Mouse (Mus musculus): ENCODE data around the gene Krt72. TPM values are rescaled to one million over a fixed set of nuclear protein-coding genes. Genes with fewer than 3 reads are reported as not detected.

Gene Krt72
- polyA plus RNA-seq (2014; fragmentation: Nextera tagmentation; extraction: Ambion mirVana): not detected in 2 replicates

- H3K4me3 ChIP-seq (ENCODE audit: low read depth, low read length): no peak within 1 kb of the TSS
- no peaks in the 10 kb centered on the region for H3K36me3 ChIP-seq (replicated peaks; ENCODE audit: control insufficient read depth, insufficient read depth, low read depth, low read length)
- H3K4me1 ChIP-seq (ENCODE audit: control insufficient read depth, insufficient read depth, low read length): no peaks in the 10 kb centered on the region; the same call in 1 of the 2 replicates
- 95% methylated on average over 18 of the region's 18 CpGs for WGBS
- ATAC-seq (replicated peaks; ENCODE audit: insufficient number of reproducible peaks, low FRiP score, low TSS enrichment, low read depth): no peak
- H3K27me3 ChIP-seq (ENCODE audit: control insufficient read depth, insufficient read depth, low read length): no peaks in the 10 kb centered on the region
- H3K9me3 ChIP-seq (replicated peaks; ENCODE audit: control insufficient read depth, low read length): no peaks in the 10 kb centered on the region
- no peak within 1 kb of the TSS for H3K27ac ChIP-seq (replicated peaks; ENCODE audit: low read depth, low read length)
- no peak within 1 kb of the TSS for H3K9ac ChIP-seq (replicated peaks; ENCODE audit: low read length)
- no peak within 1 kb of the TSS for H3K4me2 ChIP-seq (ENCODE audit: low read depth, low read length)
- no peak for DNase-seq (ENCODE audit: low spot score)
Measured at GRCm38 (mm10) chr15:101786360-101786759, at the start of gene Krt72. Gene Krt72, minus strand, starts transcription at chr15:101786460.

GRCm38 (mm10) chr15:101834784-101835328 is 48.6 kb upstream of the Krt72 start:
- Histone ChIP-seq H3K4me3 (ENCODE audit: low read depth, low read length) (no peak overlapping the region), H3K4me1 (ENCODE audit: control insufficient read depth, insufficient read depth, low read length) (no peaks in the 10 kb centered on the region), H3K9me3 (replicated peaks; ENCODE audit: control insufficient read depth, low read length) (no peaks in the 10 kb centered on the region), H3K27me3 (ENCODE audit: control insufficient read depth, insufficient read depth, low read length) (no peaks in the 10 kb centered on the region), H3K36me3 (replicated peaks; ENCODE audit: control insufficient read depth, insufficient read depth, low read depth, low read length) (no peaks in the 10 kb centered on the region), H3K27ac (replicated peaks; ENCODE audit: low read depth, low read length) (no peak overlapping the region), H3K9ac (replicated peaks; ENCODE audit: low read length) (no peak overlapping the region), H3K4me2 (ENCODE audit: low read depth, low read length) (no peak overlapping the region)
- 64% methylated on average over 5 of the region's 5 CpGs for WGBS
- ATAC-seq (replicated peaks; ENCODE audit: insufficient number of reproducible peaks, low FRiP score, low TSS enrichment, low read depth) (no peak), DNase-seq (ENCODE audit: low spot score) (no peak)

- Histone ChIP-seq H3K4me2 (ENCODE audit: low read depth, low read length) (no peak overlapping the region), H3K27ac (replicated peaks; ENCODE audit: low read depth, low read length) (no peak overlapping the region), H3K4me1 (ENCODE audit: control insufficient read depth, insufficient read depth, low read length) (no peaks in the 10 kb centered on the region), H3K9me3 (replicated peaks; ENCODE audit: control insufficient read depth, low read length) (no peaks in the 10 kb centered on the region), H3K36me3 (replicated peaks; ENCODE audit: control insufficient read depth, insufficient read depth, low read depth, low read length) (no peaks in the 10 kb centered on the region), H3K4me3 (ENCODE audit: low read depth, low read length) (no peak overlapping the region), H3K27me3 (ENCODE audit: control insufficient read depth, insufficient read depth, low read length) (no peaks in the 10 kb centered on the region), H3K9ac (replicated peaks; ENCODE audit: low read length) (no peak overlapping the region)
- DNase-seq (ENCODE audit: low spot score): no peak
- ATAC-seq (replicated peaks; ENCODE audit: insufficient number of reproducible peaks, low FRiP score, low TSS enrichment, low read depth): no peak
- WGBS: 33% methylated on average over 6 of the region's 6 CpGs
Measured at GRCm38 (mm10) chr15:101833131-101833530, 46.9 kb upstream of the Krt72 start.

GRCm38 (mm10) chr15:101829441-101829840 is 43.2 kb upstream of the Krt72 start:
- no peaks in the 10 kb centered on the region for H3K4me1 ChIP-seq (ENCODE audit: control insufficient read depth, insufficient read depth, low read length)

GRCm38 (mm10) chr15:101821786-101822185 is 35.5 kb upstream of the Krt72 start:
- no peak overlapping the region for H3K9ac ChIP-seq (replicated peaks; ENCODE audit: low read length)
- 28% methylated on average over 3 of the region's 3 CpGs for WGBS
- no peaks in the 10 kb centered on the region for H3K4me1 ChIP-seq (ENCODE audit: control insufficient read depth, insufficient read depth, low read length)
- H3K4me3 ChIP-seq (ENCODE audit: low read depth, low read length): no peak overlapping the region
- H3K36me3 ChIP-seq (replicated peaks; ENCODE audit: control insufficient read depth, insufficient read depth, low read depth, low read length): no peaks in the 10 kb centered on the region
- H3K27ac ChIP-seq (replicated peaks; ENCODE audit: low read depth, low read length): no peak overlapping the region
- no peak for ATAC-seq (replicated peaks; ENCODE audit: insufficient number of reproducible peaks, low FRiP score, low TSS enrichment, low read depth)
- no peak for DNase-seq (ENCODE audit: low spot score)
- no peaks in the 10 kb centered on the region for H3K27me3 ChIP-seq (ENCODE audit: control insufficient read depth, insufficient read depth, low read length)
- H3K4me2 ChIP-seq (ENCODE audit: low read depth, low read length): no peak overlapping the region
- no peaks in the 10 kb centered on the region for H3K9me3 ChIP-seq (replicated peaks; ENCODE audit: control insufficient read depth, low read length)

More at GRCm38 (mm10) chr15:101829441-101829840, 43.2 kb upstream of the Krt72 start:
- no peaks in the 10 kb centered on the region for H3K27me3 ChIP-seq (ENCODE audit: control insufficient read depth, insufficient read depth, low read length)
- ATAC-seq (replicated peaks; ENCODE audit: insufficient number of reproducible peaks, low FRiP score, low TSS enrichment, low read depth) (no peak), DNase-seq (ENCODE audit: low spot score) (no peak)
- H3K27ac ChIP-seq (replicated peaks; ENCODE audit: low read depth, low read length): no peak overlapping the region
- no peaks in the 10 kb centered on the region for H3K9me3 ChIP-seq (replicated peaks; ENCODE audit: control insufficient read depth, low read length)
- H3K4me2 ChIP-seq (ENCODE audit: low read depth, low read length): no peak overlapping the region
- 69% methylated on average over 5 of the region's 5 CpGs for WGBS
- no peak overlapping the region for H3K4me3 ChIP-seq (ENCODE audit: low read depth, low read length)
- H3K36me3 ChIP-seq (replicated peaks; ENCODE audit: control insufficient read depth, insufficient read depth, low read depth, low read length): no peaks in the 10 kb centered on the region
- H3K9ac ChIP-seq (replicated peaks; ENCODE audit: low read length): no peak overlapping the region

GRCm38 (mm10) chr15:101817875-101818274 is 31.6 kb upstream of the Krt72 start, which contains the start of gene Krt2:
Gene Krt2, minus strand, starts transcription at chr15:101818169.
- no peak for DNase-seq (ENCODE audit: low spot score)
- no peak for ATAC-seq (replicated peaks; ENCODE audit: insufficient number of reproducible peaks, low FRiP score, low TSS enrichment, low read depth)
- Histone ChIP-seq H3K9ac (replicated peaks; ENCODE audit: low read length) (no peak within 1 kb of the TSS), H3K36me3 (replicated peaks; ENCODE audit: control insufficient read depth, insufficient read depth, low read depth, low read length) (no peaks in the 10 kb centered on the region), H3K4me1 (ENCODE audit: control insufficient read depth, insufficient read depth, low read length) (no peaks in the 10 kb centered on the region), H3K27me3 (ENCODE audit: control insufficient read depth, insufficient read depth, low read length) (no peaks in the 10 kb centered on the region), H3K27ac (replicated peaks; ENCODE audit: low read depth, low read length) (no peak within 1 kb of the TSS), H3K4me2 (ENCODE audit: low read depth, low read length) (no peak within 1 kb of the TSS), H3K9me3 (replicated peaks; ENCODE audit: control insufficient read depth, low read length) (no peaks in the 10 kb centered on the region), H3K4me3 (ENCODE audit: low read depth, low read length) (no peak within 1 kb of the TSS)
- WGBS: 82% methylated on average over 16 of the region's 16 CpGs

- no peak for DNase-seq (ENCODE audit: low spot score)
- Histone ChIP-seq H3K9me3 (replicated peaks; ENCODE audit: control insufficient read depth, low read length) (no peaks in the 10 kb centered on the region), H3K4me2 (ENCODE audit: low read depth, low read length) (no peak overlapping the region), H3K27ac (replicated peaks; ENCODE audit: low read depth, low read length) (no peak overlapping the region), H3K4me3 (ENCODE audit: low read depth, low read length) (no peak overlapping the region), H3K36me3 (replicated peaks; ENCODE audit: control insufficient read depth, insufficient read depth, low read depth, low read length) (no peaks in the 10 kb centered on the region), H3K27me3 (ENCODE audit: control insufficient read depth, insufficient read depth, low read length) (no peaks in the 10 kb centered on the region), H3K9ac (replicated peaks; ENCODE audit: low read length) (no peak overlapping the region), H3K4me1 (ENCODE audit: control insufficient read depth, insufficient read depth, low read length) (no peaks in the 10 kb centered on the region)
- no peak for ATAC-seq (replicated peaks; ENCODE audit: insufficient number of reproducible peaks, low FRiP score, low TSS enrichment, low read depth)
- WGBS: 83% methylated on average over 11 of the region's 11 CpGs
Measured at GRCm38 (mm10) chr15:101803052-101803822, 17.0 kb upstream of the Krt72 start.

- DNase-seq (ENCODE audit: low spot score) (no peak), ATAC-seq (replicated peaks; ENCODE audit: insufficient number of reproducible peaks, low FRiP score, low TSS enrichment, low read depth) (no peak)
- Histone ChIP-seq H3K4me3 (ENCODE audit: low read depth, low read length) (no peak within 1 kb of the TSS), H3K36me3 (replicated peaks; ENCODE audit: control insufficient read depth, insufficient read depth, low read depth, low read length) (no peaks in the 10 kb centered on the region), H3K4me2 (ENCODE audit: low read depth, low read length) (no peak within 1 kb of the TSS), H3K27ac (replicated peaks; ENCODE audit: low read depth, low read length) (no peak within 1 kb of the TSS), H3K27me3 (ENCODE audit: control insufficient read depth, insufficient read depth, low read length) (no peaks in the 10 kb centered on the region), H3K9ac (replicated peaks; ENCODE audit: low read length) (no peak within 1 kb of the TSS), H3K4me1 (ENCODE audit: control insufficient read depth, insufficient read depth, low read length) (no peaks in the 10 kb centered on the region), H3K9me3 (replicated peaks; ENCODE audit: control insufficient read depth, low read length) (no peaks in the 10 kb centered on the region)
- WGBS: 79% methylated on average over 6 of the region's 6 CpGs
Measured at GRCm38 (mm10) chr15:101802296-101802835, 16.1 kb upstream of the Krt72 start, which contains the start of gene Krt73. Gene Krt73, minus strand, starts transcription at chr15:101802346.

Measured in embryonic facial prominence, embryonic 11.5 days (tissue).